Mouse (Mus musculus) forebrain, embryonic 15.5 days (tissue): ENCODE measurements around the gene A930004D18Rik. TPM values are rescaled to one million over a fixed set of nuclear protein-coding genes. Genes with fewer than 3 reads are reported as not detected.
"Not testable (repeated sequence)": the region's sequence is repeated elsewhere in the genome, so short reads cannot be mapped to it uniquely, and the experiment has no call there.

Experiments used
- ATAC-seq: fragments of 200-750 bp; cut with Nextera tagmentation; replicated peaks from 2 replicates; pipeline ENCODE4 v1.8.0; 2017; ENCODE audit warnings: mild to moderate bottlenecking, moderate TSS enrichment, moderate library complexity
- H3K27ac ChIP-seq: fragments of 300-500 bp; sonication (generic); replicated peaks from 2 replicates; pipeline ENCODE4 v1.5.1; 2015; ENCODE audit warnings: mild to moderate bottlenecking, inconsistent platforms
- H3K27me3 ChIP-seq: fragments of 300-500 bp; sonication (generic); 2 replicates; pipeline ENCODE4 v1.6.1; 2015; ENCODE audit warnings: inconsistent platforms
- H3K36me3 ChIP-seq: fragments of 300-500 bp; sonication (generic); 2 replicates; pipeline ENCODE4 v1.6.1; 2015; ENCODE audit warnings: mild to moderate bottlenecking, inconsistent platforms
- H3K4me1 ChIP-seq: fragments of 300-500 bp; sonication (generic); 2 replicates; pipeline ENCODE4 v1.6.1; 2015; ENCODE audit warnings: inconsistent platforms
- H3K4me2 ChIP-seq: fragments of 300-500 bp; sonication (generic); replicated peaks from 2 replicates; pipeline ENCODE4 v1.6.1; 2015; ENCODE audit warnings: mild to moderate bottlenecking, inconsistent platforms
- H3K4me3 ChIP-seq: fragments of 300-500 bp; sonication (generic); 2 replicates; pipeline ENCODE4 v1.5.1; 2015; ENCODE audit warnings: mild to moderate bottlenecking, inconsistent platforms
- H3K9ac ChIP-seq: fragments of 300-500 bp; sonication (generic); replicated peaks from 2 replicates; pipeline ENCODE4 v1.6.1; 2015; ENCODE audit warnings: mild to moderate bottlenecking, inconsistent platforms
- H3K9me3 ChIP-seq: fragments of 300-500 bp; sonication (generic); 2 replicates; pipeline ENCODE4 v1.6.1; 2016; ENCODE audit warnings: inconsistent platforms
- WGBS: fragments of 180-500 bp; shearing (Covaris S2); methylation state at CpG from one replicate; pipeline ENCODE4 v1.1.7; 2015; ENCODE audit warnings: mixed read lengths; 5-methylcytosine and 5-hydroxymethylcytosine counted together
- microRNA-seq: library from miRNA; unstranded; fragments of <30 nt; microRNA quantifications from one replicate; pipeline ENCODE4, GENCODE M21; 2016
- polyA plus RNA-seq: library from polyadenylated mRNA; unstranded; fragments of >200 nt; fragmentation: Nextera tagmentation; extraction: Ambion mirVana; gene quantifications from 2 replicates; pipeline ENCODE4 v1.2.1, GENCODE M21; 2015

A930004D18Rik gene
- polyA plus RNA-seq, 1 experiment from 2014 or later: 14.7 TPM

DNA sequence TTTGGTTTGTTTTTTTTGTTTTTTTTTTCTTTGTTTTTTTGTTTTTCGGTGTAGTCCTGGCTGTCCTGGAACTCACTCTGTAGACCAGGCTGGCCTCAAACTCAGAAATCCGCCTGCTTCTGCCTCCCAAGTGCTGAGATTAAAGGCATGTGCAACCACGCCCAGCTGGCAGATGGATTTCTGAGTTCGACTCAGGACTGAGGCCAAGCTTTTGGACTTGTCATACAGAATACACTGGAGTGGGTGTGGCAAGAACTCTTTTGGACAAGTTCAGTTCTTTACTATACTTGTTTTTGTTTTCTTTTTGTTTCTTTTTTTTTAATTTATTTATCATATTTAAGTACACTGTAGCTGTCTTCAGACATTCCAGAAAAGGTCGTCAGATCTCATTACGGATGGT, 58.8 kb downstream of the A930004D18Rik start:
- WGBS: 95% methylated on average over 6 of the region's 6 CpGs
- H3K27ac ChIP-seq: no peak overlapping the region
- no peak overlapping the region for H3K4me2 ChIP-seq
- no peaks in the 10 kb centered on the region for H3K9me3 ChIP-seq
- no peaks in the 10 kb centered on the region for H3K4me1 ChIP-seq
- H3K27me3 ChIP-seq: no peaks in the 10 kb centered on the region
- ATAC-seq: no peak
- H3K4me3 ChIP-seq: no peak overlapping the region
- no peaks in the 10 kb centered on the region for H3K36me3 ChIP-seq
- H3K9ac ChIP-seq: no peak overlapping the region

- H3K36me3 ChIP-seq, H3K9ac ChIP-seq, H3K4me1 ChIP-seq, ATAC-seq, H3K4me3 ChIP-seq, H3K4me2 ChIP-seq, H3K27me3 ChIP-seq, H3K9me3 ChIP-seq, H3K27ac ChIP-seq: not testable (repeated sequence)
- 94% methylated on average over 7 of the region's 7 CpGs for WGBS
Measured at GRCm38 (mm10) chr2:17978251-17978650, 59.3 kb downstream of the A930004D18Rik start.

DNA sequence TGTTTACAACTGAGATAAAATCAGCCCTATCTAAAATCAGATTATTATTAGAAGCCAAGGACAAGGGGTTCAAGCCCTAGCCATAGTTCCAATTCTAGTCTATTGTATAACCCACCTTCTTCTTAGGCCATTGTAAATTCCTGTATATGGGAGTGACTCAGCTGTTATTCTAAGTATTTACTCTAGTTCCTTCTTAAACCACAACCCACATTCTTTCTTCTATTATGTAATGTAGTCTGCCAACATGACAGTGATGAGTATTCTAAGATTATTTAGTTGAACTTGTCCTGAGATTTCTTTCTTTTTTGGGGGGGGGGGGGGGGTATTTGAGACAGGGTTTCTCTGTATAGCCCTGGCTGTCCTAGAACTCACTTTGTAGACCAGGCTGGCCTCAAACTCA, 59.9 kb downstream of the A930004D18Rik start:
- not testable (repeated sequence) for H3K4me2 ChIP-seq, H3K27me3 ChIP-seq, H3K9ac ChIP-seq, H3K36me3 ChIP-seq, H3K9me3 ChIP-seq, H3K4me1 ChIP-seq, H3K27ac ChIP-seq, ATAC-seq, H3K4me3 ChIP-seq

- H3K27ac ChIP-seq: no peak overlapping the region
- H3K4me3 ChIP-seq: no peak overlapping the region
- H3K4me1 ChIP-seq: no peaks in the 10 kb centered on the region
- H3K9me3 ChIP-seq: no peaks in the 10 kb centered on the region
- no peak overlapping the region for H3K4me2 ChIP-seq
- no peaks in the 10 kb centered on the region for H3K36me3 ChIP-seq
- ATAC-seq: no peak
- no peaks in the 10 kb centered on the region for H3K27me3 ChIP-seq
- WGBS: 63% methylated on average over 4 of the region's 4 CpGs
- H3K9ac ChIP-seq: no peak overlapping the region
Measured at GRCm38 (mm10) chr2:17975601-17976327, 61.8 kb downstream of the A930004D18Rik start.

Small RNAs within 50 kb of the gene (microRNA-seq; reads per million reads assigned to microRNA genes)
- 7.2 reads per million, percentile 22 among the genes with 10 or more reads in this experiment for gene Mir7655

Other genes with a start within 250 kb of the A930004D18Rik start
- gene H2al2a, start 40.8 kb downstream of the A930004D18Rik start, polyA plus RNA-seq: not detected in 2 replicates
- 10.9 and 13.8 TPM in 2 replicates for gene Skida1, start 11.3 kb upstream of the A930004D18Rik start, polyA plus RNA-seq
- 61.9 and 66.3 TPM in 2 replicates for gene Mllt10, start 17.5 kb upstream of the A930004D18Rik start, polyA plus RNA-seq